Mouse (Mus musculus) midbrain, embryonic 10.5 days (tissue): ENCODE data around the gene Hist2h2bb. TPM values are rescaled to one million over a fixed set of nuclear protein-coding genes. Genes with fewer than 3 reads are reported as not detected.
"Not testable (repeated sequence)": the region's sequence is repeated elsewhere in the genome, so short reads cannot be mapped to it uniquely, and the experiment has no call there.

Source experiments
- DNase-seq: peaks from one replicate; pipeline ENCODE4 v3.0.0-alpha.2; 2017; ENCODE audit warnings: low spot score
- H3K27ac ChIP-seq: fragments of 300-500 bp; sonication (generic); replicated peaks from 2 replicates; pipeline ENCODE4 v1.5.1; 2016; ENCODE audit warnings: mild to moderate bottlenecking
- H3K27me3 ChIP-seq: fragments of 300-500 bp; sonication (generic); 2 replicates; pipeline ENCODE4 v1.6.1; 2016; ENCODE audit warnings: low read depth, mild to moderate bottlenecking; ENCODE audit not compliant: poor library complexity, severe bottlenecking
- H3K36me3 ChIP-seq: fragments of 300-500 bp; sonication (generic); 2 replicates; pipeline ENCODE4 v1.6.1; 2016; ENCODE audit warnings: mild to moderate bottlenecking, moderate library complexity
- H3K4me1 ChIP-seq: fragments of 300-500 bp; sonication (generic); 2 replicates; pipeline ENCODE4 v1.6.1; 2016
- H3K4me3 ChIP-seq: fragments of 300-500 bp; sonication (generic); 2 replicates; pipeline ENCODE4 v1.5.1; 2016; ENCODE audit warnings: mild to moderate bottlenecking, moderate library complexity
- H3K9me3 ChIP-seq: fragments of 300-500 bp; sonication (generic); replicated peaks from 2 replicates; pipeline ENCODE4 v1.6.1; 2016; ENCODE audit warnings: mild to moderate bottlenecking
- WGBS: fragments of 180-500 bp; shearing (Covaris S2); methylation state at CpG from one replicate; pipeline ENCODE4 v1.1.7; 2016; 5-methylcytosine and 5-hydroxymethylcytosine counted together
- polyA plus RNA-seq: library from polyadenylated mRNA; unstranded; fragments of >200 nt; fragmentation: Nextera tagmentation; extraction: Ambion mirVana; gene quantifications from 2 replicates; pipeline ENCODE4 v1.2.1, GENCODE M21; 2016

Gene Hist2h2bb
- polyA plus RNA-seq, 1 experiment from 2014 or later: 10.3 TPM

- not testable (repeated sequence) for H3K9me3 ChIP-seq, H3K36me3 ChIP-seq, H3K27me3 ChIP-seq, DNase-seq
- H3K4me3 ChIP-seq: peak overlapping the region; percentile 47
- H3K4me1 ChIP-seq: peaks cover 35% of the 10 kb centered on the region
- H3K27ac ChIP-seq: peak overlapping the region; percentile 80
- WGBS: under 1% methylated on average over 10 of the region's 21 CpGs
Measured at GRCm38 (mm10) chr3:96246018-96246417, 23.5 kb upstream of the Hist2h2bb start.

- not testable (repeated sequence) for H3K9me3 ChIP-seq, H3K36me3 ChIP-seq, H3K27me3 ChIP-seq, DNase-seq
- H3K27ac ChIP-seq: peak within 1 kb of the TSS; percentile 89
- H3K4me1 ChIP-seq: peaks cover 34% of the 10 kb centered on the region
- H3K4me3 ChIP-seq: peak within 1 kb of the TSS; percentile 61
- WGBS: 3% methylated on average over 12 of the region's 47 CpGs
Measured at GRCm38 (mm10) chr3:96246427-96246856, 23.1 kb upstream of the Hist2h2bb start, which contains the start of gene Hist2h3c1. TSS of gene Hist2h3c1 (plus strand) at chr3:96246685.

- Histone ChIP-seq H3K4me1 (peaks cover 34% of the 10 kb centered on the region), H3K27me3 (no peaks in the 10 kb centered on the region), H3K27ac (peak overlapping the region; percentile 89), H3K9me3 (no peaks in the 10 kb centered on the region), H3K36me3 (no peaks in the 10 kb centered on the region), H3K4me3 (peak overlapping the region; percentile 61)
- peak; percentile 42 for DNase-seq
- 4% methylated on average over 11 of the region's 11 CpGs for WGBS
Measured at GRCm38 (mm10) chr3:96247356-96248140, 22.0 kb upstream of the Hist2h2bb start.

- H3K27ac ChIP-seq: peak overlapping the region; percentile 89
- DNase-seq: no peak
- H3K36me3 ChIP-seq: no peaks in the 10 kb centered on the region
- no peaks in the 10 kb centered on the region for H3K9me3 ChIP-seq
- H3K4me3 ChIP-seq: peak overlapping the region; percentile 61
- WGBS: 60% methylated on average over 6 of the region's 6 CpGs
- H3K4me1 ChIP-seq: peaks cover 34% of the 10 kb centered on the region
- no peaks in the 10 kb centered on the region for H3K27me3 ChIP-seq
Measured at GRCm38 (mm10) chr3:96248141-96249033, 21.2 kb upstream of the Hist2h2bb start.

- WGBS: 52% methylated on average over 4 of the region's 4 CpGs
- DNase-seq: no peak
- Histone ChIP-seq H3K36me3 (no peaks in the 10 kb centered on the region), H3K9me3 (no peaks in the 10 kb centered on the region), H3K27me3 (no peaks in the 10 kb centered on the region), H3K4me1 (peaks cover 28% of the 10 kb centered on the region), H3K27ac (peak overlapping the region; percentile 89), H3K4me3 (peak overlapping the region; percentile 61)
Measured at GRCm38 (mm10) chr3:96249034-96249345, 20.6 kb upstream of the Hist2h2bb start.

- peak overlapping the region; percentile 13; the same call in 1 of the 2 replicates for H3K27ac ChIP-seq
- peaks cover 23% of the 10 kb centered on the region for H3K4me1 ChIP-seq
- WGBS: 87% methylated on average over 3 of the region's 3 CpGs
- no peaks in the 10 kb centered on the region for H3K36me3 ChIP-seq
- no peak for DNase-seq
- no peaks in the 10 kb centered on the region for H3K27me3 ChIP-seq
- no peaks in the 10 kb centered on the region for H3K9me3 ChIP-seq
- no peak overlapping the region for H3K4me3 ChIP-seq
Measured at GRCm38 (mm10) chr3:96250890-96251289, 18.7 kb upstream of the Hist2h2bb start.

- Histone ChIP-seq H3K36me3 (no peaks in the 10 kb centered on the region), H3K27me3 (no peaks in the 10 kb centered on the region), H3K27ac (no peak overlapping the region), H3K4me1 (peaks cover 23% of the 10 kb centered on the region), H3K4me3 (no peak overlapping the region), H3K9me3 (no peaks in the 10 kb centered on the region)
- WGBS: 84% methylated on average over 3 of the region's 3 CpGs
- DNase-seq: no peak
Measured at GRCm38 (mm10) chr3:96251787-96252186, 17.8 kb upstream of the Hist2h2bb start.

- Histone ChIP-seq H3K27me3 (no peaks in the 10 kb centered on the region), H3K9me3 (no peaks in the 10 kb centered on the region), H3K27ac (peak overlapping the region; percentile 56), H3K36me3 (no peaks in the 10 kb centered on the region), H3K4me1 (peaks cover 6% of the 10 kb centered on the region), H3K4me3 (no peak overlapping the region)
- DNase-seq: peak; percentile 50
- WGBS: 53% methylated on average over 10 of the region's 10 CpGs
Measured at GRCm38 (mm10) chr3:96254683-96255355, 14.7 kb upstream of the Hist2h2bb start.

- 88% methylated on average over 5 of the region's 5 CpGs for WGBS
- H3K9me3 ChIP-seq: no peaks in the 10 kb centered on the region
- no peak overlapping the region for H3K27ac ChIP-seq
- H3K27me3 ChIP-seq: no peaks in the 10 kb centered on the region
- peaks cover 7% of the 10 kb centered on the region for H3K4me1 ChIP-seq
- DNase-seq: no peak
- H3K4me3 ChIP-seq: no peak overlapping the region
- H3K36me3 ChIP-seq: no peaks in the 10 kb centered on the region
Measured at GRCm38 (mm10) chr3:96255926-96256593, 13.5 kb upstream of the Hist2h2bb start.

- H3K27me3 ChIP-seq: no peaks in the 10 kb centered on the region
- no peak overlapping the region for H3K27ac ChIP-seq
- WGBS: 84% methylated on average over 3 of the region's 3 CpGs
- H3K36me3 ChIP-seq: no peaks in the 10 kb centered on the region
- no peaks in the 10 kb centered on the region for H3K9me3 ChIP-seq
- DNase-seq: no peak
- peaks cover 18% of the 10 kb centered on the region for H3K4me1 ChIP-seq
- no peak overlapping the region for H3K4me3 ChIP-seq
Measured at GRCm38 (mm10) chr3:96257190-96257589, 12.4 kb upstream of the Hist2h2bb start.

GRCm38 (mm10) chr3:96260220-96260619 is 9.3 kb upstream of the Hist2h2bb start:
- H3K36me3 ChIP-seq: no peaks in the 10 kb centered on the region
- no peak overlapping the region for H3K4me3 ChIP-seq
- no peak for DNase-seq
- no peaks in the 10 kb centered on the region for H3K9me3 ChIP-seq
- no peaks in the 10 kb centered on the region for H3K27me3 ChIP-seq
- WGBS: 89% methylated on average over 5 of the region's 5 CpGs
- peaks cover 37% of the 10 kb centered on the region for H3K4me1 ChIP-seq
- peak overlapping the region; percentile 1; the same call in 1 of the 2 replicates for H3K27ac ChIP-seq

- 55% methylated on average over 3 of the region's 3 CpGs for WGBS
- H3K27ac ChIP-seq: peak overlapping the region; percentile 96
- no peaks in the 10 kb centered on the region for H3K9me3 ChIP-seq
Measured at GRCm38 (mm10) chr3:96261623-96262022, 7.9 kb upstream of the Hist2h2bb start.

More at GRCm38 (mm10) chr3:96261623-96262022, 7.9 kb upstream of the Hist2h2bb start:
- H3K4me1 ChIP-seq: peaks cover 37% of the 10 kb centered on the region
- peak overlapping the region; percentile 68 for H3K4me3 ChIP-seq
- H3K36me3 ChIP-seq: no peaks in the 10 kb centered on the region
- DNase-seq: no peak
- no peaks in the 10 kb centered on the region for H3K27me3 ChIP-seq
